Mouse (Mus musculus) bone marrow macrophage, adult 2 months (primary cell): ENCODE results near the gene Fdxr.

Experiments used
- CTCF ChIP-seq: IDR thresholded peaks from 2 replicates; pipeline ENCODE4 v1.5.1; 2012; ENCODE audit warnings: low read depth, mild to moderate bottlenecking, low read length, moderate library complexity
- POLR2A ChIP-seq: IDR thresholded peaks from 2 replicates; pipeline ENCODE4 v1.6.1; 2012; ENCODE audit warnings: mild to moderate bottlenecking, low read depth, low read length, borderline replicate concordance

GRCm38 (mm10) chr11:115270148-115270861, 6.5 kb downstream of the Fdxr start:
- TF ChIP-seq CTCF (peak; percentile 97), POLR2A (no peak)
